Mouse (Mus musculus) neural tube, embryonic 14.5 days (tissue): Measurements from ENCODE around the gene Eomes. TPM values are rescaled to one million over a fixed set of nuclear protein-coding genes. Genes with fewer than 3 reads are reported as not detected.

Experiments
- ATAC-seq: fragments of 200-750 bp; cut with Nextera tagmentation; 2 replicates; pipeline ENCODE4 v1.8.0; 2017; ENCODE audit warnings: low read depth, mild to moderate bottlenecking, moderate TSS enrichment, moderate library complexity
- H3K27ac ChIP-seq: fragments of 300-500 bp; sonication (generic); 2 replicates; pipeline ENCODE4 v1.5.1; 2014; ENCODE audit warnings: low read depth, mild to moderate bottlenecking, control low read depth, low read length, moderate library complexity, mixed read lengths
- H3K27me3 ChIP-seq: fragments of 300-500 bp; sonication (generic); 2 replicates; pipeline ENCODE4 v1.6.1; 2014; ENCODE audit warnings: low read length; ENCODE audit not compliant: control insufficient read depth, insufficient read depth
- H3K36me3 ChIP-seq: fragments of 300-500 bp; sonication (generic); 2 replicates; pipeline ENCODE4 v1.6.1; 2014; ENCODE audit warnings: low read length, mixed read lengths; ENCODE audit not compliant: control insufficient read depth, insufficient read depth
- H3K4me1 ChIP-seq: fragments of 300-500 bp; sonication (generic); 2 replicates; pipeline ENCODE4 v1.6.1; 2014; ENCODE audit warnings: low read length; ENCODE audit not compliant: control insufficient read depth, insufficient read depth
- H3K4me2 ChIP-seq: fragments of 300-500 bp; sonication (generic); 2 replicates; pipeline ENCODE4 v1.6.1; 2014; ENCODE audit warnings: mild to moderate bottlenecking, low read depth, low read length, control low read depth
- H3K4me3 ChIP-seq: fragments of 300-500 bp; sonication (generic); 2 replicates; pipeline ENCODE4 v1.5.1; 2014; ENCODE audit warnings: low read depth, low read length, control low read depth, mixed read lengths
- H3K9ac ChIP-seq: fragments of 300-500 bp; sonication (generic); replicated peaks from 2 replicates; pipeline ENCODE4 v1.6.1; 2014; ENCODE audit warnings: low read depth, mild to moderate bottlenecking, control low read depth, low read length, mixed read lengths
- H3K9me3 ChIP-seq: fragments of 300-500 bp; sonication (generic); 2 replicates; pipeline ENCODE4 v1.6.1; 2016; ENCODE audit warnings: low read length; ENCODE audit not compliant: control insufficient read depth
- WGBS: fragments of 180-500 bp; shearing (Covaris S2); extraction: QIAGEN DNeasy Blood & Tissue Kit; methylation state at CpG from one replicate; pipeline ENCODE4 v1.1.7; 2014; 5-methylcytosine and 5-hydroxymethylcytosine counted together
- polyA plus RNA-seq: library from polyadenylated mRNA; unstranded; fragments of >200 nt; fragmentation: Nextera tagmentation; extraction: Ambion mirVana; gene quantifications from 2 replicates; pipeline ENCODE4 v1.2.1, GENCODE M21; 2014

Eomes gene
- polyA plus RNA-seq, 1 experiment from 2014 or later, result not detected

- no peak overlapping the region for H3K4me2 ChIP-seq
- H3K9ac ChIP-seq, result no peak overlapping the region
- peaks cover 62% of the 10 kb centered on the region for H3K27me3 ChIP-seq
- no peak overlapping the region for H3K4me3 ChIP-seq
- no peaks in the 10 kb centered on the region for H3K9me3 ChIP-seq
- no peaks in the 10 kb centered on the region for H3K36me3 ChIP-seq
- H3K27ac ChIP-seq, result no peak overlapping the region
- ATAC-seq, result no peak
- WGBS, result 2% methylated on average over 14 of the region's 14 CpGs
- H3K4me1 ChIP-seq, result peaks cover 13% of the 10 kb centered on the region
Observed at GRCm38 (mm10) chr9:118480292-118480690, 2.3 kb downstream of the Eomes start.

DNA sequence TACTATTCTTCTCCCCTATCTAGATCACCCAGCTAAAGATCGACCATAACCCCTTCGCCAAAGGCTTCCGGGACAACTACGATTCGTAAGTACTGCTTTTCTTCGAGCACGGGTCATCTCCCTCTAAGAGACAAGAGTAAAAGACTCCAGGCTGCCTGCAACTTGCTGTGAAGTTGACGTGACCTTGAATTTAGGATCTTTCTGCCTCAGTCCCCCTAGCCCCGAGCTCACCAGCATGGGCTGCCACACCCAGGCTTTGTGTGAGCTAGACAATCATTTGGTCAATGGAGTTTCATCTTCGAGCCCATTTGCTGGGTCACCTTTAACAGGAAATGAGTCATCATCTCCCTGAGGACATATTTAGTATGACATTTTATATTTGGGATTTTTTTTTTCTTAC is 4.2 kb downstream of the Eomes start:
- ATAC-seq, result no peak
- Histone ChIP-seq H3K4me3 (no peak overlapping the region), H3K4me1 (peaks cover 9% of the 10 kb centered on the region), H3K9ac (no peak overlapping the region), H3K27ac (no peak overlapping the region), H3K27me3 (peaks cover 67% of the 10 kb centered on the region), H3K9me3 (no peaks in the 10 kb centered on the region), H3K4me2 (no peak overlapping the region), H3K36me3 (no peaks in the 10 kb centered on the region)
- WGBS, result 76% methylated on average over 10 of the region's 10 CpGs

DNA sequence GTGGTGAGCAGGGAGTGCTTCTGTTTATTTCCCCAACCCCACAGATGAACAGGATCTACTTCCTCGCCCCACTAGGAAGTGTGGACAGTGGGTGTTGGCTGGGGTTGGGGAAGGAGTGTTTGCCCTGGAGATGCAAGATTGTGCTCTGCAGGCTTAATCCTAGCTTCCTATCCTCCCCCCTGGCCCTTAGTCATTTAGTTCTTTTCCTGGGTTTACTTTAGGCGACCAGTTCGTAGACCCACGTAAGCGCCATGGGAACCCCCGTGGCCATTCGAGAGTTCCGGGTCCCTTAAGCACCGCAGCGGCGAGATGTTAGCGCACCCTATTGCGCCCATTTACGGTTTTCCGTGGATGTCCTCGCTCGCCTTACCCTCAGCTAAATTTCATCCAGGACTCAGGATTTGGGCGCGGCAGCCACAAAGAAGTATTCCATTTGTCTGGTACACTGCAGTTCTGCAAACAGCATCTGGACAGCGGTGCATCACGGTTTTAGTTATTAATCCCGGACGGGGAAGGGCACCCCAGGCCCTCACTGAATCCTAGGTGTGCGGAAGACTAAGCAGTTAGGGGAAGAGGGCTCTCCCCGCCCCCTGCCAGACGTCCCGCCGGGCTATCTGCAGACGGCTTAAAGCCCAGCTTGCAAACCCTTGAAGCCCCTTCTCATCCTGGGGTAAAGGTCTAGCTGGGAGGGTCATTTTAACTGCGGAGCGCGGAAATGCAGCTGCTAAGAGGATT is 8.5 kb downstream of the Eomes start:
- ATAC-seq, result no peak
- no peaks in the 10 kb centered on the region for H3K9me3 ChIP-seq
- peaks cover 55% of the 10 kb centered on the region for H3K27me3 ChIP-seq
- H3K4me1 ChIP-seq, result no peaks in the 10 kb centered on the region
- no peak overlapping the region for H3K27ac ChIP-seq
- WGBS, result 1% methylated on average over 32 of the region's 32 CpGs
- no peaks in the 10 kb centered on the region for H3K36me3 ChIP-seq
- H3K4me3 ChIP-seq, result no peak overlapping the region
- H3K9ac ChIP-seq, result no peak overlapping the region
- no peak overlapping the region for H3K4me2 ChIP-seq

GRCm38 (mm10) chr9:118487096-118487395 is 9.0 kb downstream of the Eomes start:
- Histone ChIP-seq H3K27me3 (peaks cover 50% of the 10 kb centered on the region), H3K4me3 (no peak overlapping the region), H3K9me3 (no peaks in the 10 kb centered on the region), H3K36me3 (no peaks in the 10 kb centered on the region), H3K4me2 (no peak overlapping the region), H3K4me1 (no peaks in the 10 kb centered on the region), H3K9ac (no peak overlapping the region), H3K27ac (no peak overlapping the region)
- no peak for ATAC-seq
- under 1% methylated on average over 9 of the region's 9 CpGs for WGBS

DNA sequence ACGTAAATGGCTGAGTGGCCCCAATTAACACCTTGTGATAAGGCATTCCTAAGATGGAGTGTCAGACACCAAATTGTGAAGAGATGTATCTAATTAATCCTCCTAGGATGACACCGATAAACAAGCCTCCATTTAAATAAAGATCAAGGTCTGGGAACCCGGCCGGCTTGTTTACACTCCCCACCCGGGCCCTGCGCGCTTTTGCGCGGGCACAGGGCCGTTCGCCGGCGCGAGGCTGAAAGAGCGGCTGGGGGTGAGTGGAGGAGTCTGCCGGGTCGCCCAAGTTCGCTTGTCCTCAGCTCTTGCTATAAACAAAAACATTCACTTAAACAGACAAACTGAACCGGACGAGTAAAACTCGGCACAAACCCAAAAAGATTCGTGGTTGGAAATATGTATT is 9.6 kb downstream of the Eomes start:
- Histone ChIP-seq H3K9me3 (no peaks in the 10 kb centered on the region), H3K27ac (no peak overlapping the region), H3K4me1 (no peaks in the 10 kb centered on the region), H3K36me3 (no peaks in the 10 kb centered on the region), H3K4me3 (no peak overlapping the region), H3K4me2 (peak overlapping the region; percentile 31), H3K27me3 (peaks cover 44% of the 10 kb centered on the region), H3K9ac (no peak overlapping the region)
- WGBS, result under 1% methylated on average over 22 of the region's 22 CpGs
- ATAC-seq, result no peak

- H3K36me3 ChIP-seq, result no peaks in the 10 kb centered on the region
- H3K27ac ChIP-seq, result no peak overlapping the region
- peak overlapping the region; percentile 12; the same call in 1 of the 2 replicates for H3K4me3 ChIP-seq
- no peak for ATAC-seq
- under 1% methylated on average over 28 of the region's 28 CpGs for WGBS
- H3K9me3 ChIP-seq, result no peaks in the 10 kb centered on the region
- peaks cover 42% of the 10 kb centered on the region for H3K27me3 ChIP-seq
- H3K4me2 ChIP-seq, result peak overlapping the region; percentile 31
- H3K4me1 ChIP-seq, result no peaks in the 10 kb centered on the region
- no peak overlapping the region for H3K9ac ChIP-seq
Observed at GRCm38 (mm10) chr9:118488138-118488895, 10.3 kb downstream of the Eomes start.

GRCm38 (mm10) chr9:118488896-118489578 is 11.0 kb downstream of the Eomes start:
- Histone ChIP-seq H3K9me3 (no peaks in the 10 kb centered on the region), H3K4me3 (peak overlapping the region; percentile 12; the same call in 1 of the 2 replicates), H3K36me3 (no peaks in the 10 kb centered on the region), H3K27ac (no peak overlapping the region), H3K27me3 (peaks cover 37% of the 10 kb centered on the region), H3K4me2 (peak overlapping the region; percentile 31), H3K9ac (no peak overlapping the region), H3K4me1 (no peaks in the 10 kb centered on the region)
- no peak for ATAC-seq
- WGBS, result 1% methylated on average over 20 of the region's 20 CpGs

GRCm38 (mm10) chr9:118489579-118490019 is 11.6 kb downstream of the Eomes start:
- peak; percentile 70 for ATAC-seq
- peak overlapping the region; percentile 29; the same call in 1 of the 2 replicates for H3K4me2 ChIP-seq
- under 1% methylated on average over 16 of the region's 16 CpGs for WGBS
- no peaks in the 10 kb centered on the region for H3K9me3 ChIP-seq
- H3K27ac ChIP-seq, result no peak overlapping the region
- H3K4me1 ChIP-seq, result no peaks in the 10 kb centered on the region
- no peak overlapping the region for H3K9ac ChIP-seq
- H3K36me3 ChIP-seq, result no peaks in the 10 kb centered on the region
- no peak overlapping the region for H3K4me3 ChIP-seq
- peaks cover 31% of the 10 kb centered on the region for H3K27me3 ChIP-seq

- 87% methylated on average over 4 of the region's 4 CpGs for WGBS
- Histone ChIP-seq H3K36me3 (no peaks in the 10 kb centered on the region), H3K27me3 (peaks cover 18% of the 10 kb centered on the region)
Observed at GRCm38 (mm10) chr9:118491195-118491594, 13.2 kb downstream of the Eomes start.

More at GRCm38 (mm10) chr9:118491195-118491594, 13.2 kb downstream of the Eomes start:
- ATAC-seq, result no peak
- H3K4me2 ChIP-seq, result no peak overlapping the region
- no peaks in the 10 kb centered on the region for H3K9me3 ChIP-seq
- no peaks in the 10 kb centered on the region for H3K4me1 ChIP-seq
- no peak overlapping the region for H3K4me3 ChIP-seq
- H3K9ac ChIP-seq, result no peak overlapping the region
- H3K27ac ChIP-seq, result no peak overlapping the region
